Mouse (Mus musculus) intestine, embryonic 16.5 days (tissue): ENCODE results near the gene Srrm1. TPM values are rescaled to one million over a fixed set of nuclear protein-coding genes. Genes with fewer than 3 reads are reported as not detected.

Experiments
- ATAC-seq: fragments of 200-750 bp; cut with Nextera tagmentation; 2 replicates; pipeline ENCODE4 v1.8.0; 2017; ENCODE audit warnings: moderate TSS enrichment, moderate library complexity
- H3K27ac ChIP-seq: fragments of 300-500 bp; sonication (generic); 2 replicates; pipeline ENCODE4 v1.5.1; 2014; ENCODE audit warnings: mild to moderate bottlenecking, low read length
- H3K27me3 ChIP-seq: fragments of 300-500 bp; sonication (generic); replicated peaks from 2 replicates; pipeline ENCODE4 v1.6.1; 2014; ENCODE audit warnings: low read length, control low read depth, mixed read lengths; ENCODE audit not compliant: control insufficient read depth, insufficient read depth
- H3K36me3 ChIP-seq: fragments of 300-500 bp; sonication (generic); 2 replicates; pipeline ENCODE4 v1.6.1; 2014; ENCODE audit warnings: low read length, control low read depth; ENCODE audit not compliant: control insufficient read depth, insufficient read depth
- H3K4me1 ChIP-seq: fragments of 300-500 bp; sonication (generic); 2 replicates; pipeline ENCODE4 v1.6.1; 2014; ENCODE audit warnings: low read length, control low read depth, mixed read lengths; ENCODE audit not compliant: control insufficient read depth, insufficient read depth
- H3K4me2 ChIP-seq: fragments of 300-500 bp; sonication (generic); 2 replicates; pipeline ENCODE4 v1.6.1; 2014; ENCODE audit warnings: low read depth, low read length, control low read depth
- H3K4me3 ChIP-seq: fragments of 300-500 bp; sonication (generic); 2 replicates; pipeline ENCODE4 v1.5.1; 2014; ENCODE audit warnings: mild to moderate bottlenecking, low read length
- H3K9ac ChIP-seq: fragments of 300-500 bp; sonication (generic); 2 replicates; pipeline ENCODE4 v1.6.1; 2014; ENCODE audit warnings: low read depth, low read length
- H3K9me3 ChIP-seq: fragments of 300-500 bp; sonication (generic); 2 replicates; pipeline ENCODE4 v1.6.1; 2016; ENCODE audit warnings: low read length, control low read depth; ENCODE audit not compliant: control insufficient read depth
- WGBS: fragments of 180-500 bp; shearing (Covaris S2); extraction: QIAGEN DNeasy Blood & Tissue Kit; methylation state at CpG from one replicate; pipeline ENCODE4 v1.1.7; 2014; 5-methylcytosine and 5-hydroxymethylcytosine counted together
- polyA plus RNA-seq: library from polyadenylated mRNA; unstranded; fragments of >200 nt; fragmentation: Nextera tagmentation; extraction: Ambion mirVana; gene quantifications from 2 replicates; pipeline ENCODE4 v1.2.1, GENCODE M21; 2015

The Srrm1 gene
- polyA plus RNA-seq, 1 experiment from 2014 or later: 176 TPM

DNA sequence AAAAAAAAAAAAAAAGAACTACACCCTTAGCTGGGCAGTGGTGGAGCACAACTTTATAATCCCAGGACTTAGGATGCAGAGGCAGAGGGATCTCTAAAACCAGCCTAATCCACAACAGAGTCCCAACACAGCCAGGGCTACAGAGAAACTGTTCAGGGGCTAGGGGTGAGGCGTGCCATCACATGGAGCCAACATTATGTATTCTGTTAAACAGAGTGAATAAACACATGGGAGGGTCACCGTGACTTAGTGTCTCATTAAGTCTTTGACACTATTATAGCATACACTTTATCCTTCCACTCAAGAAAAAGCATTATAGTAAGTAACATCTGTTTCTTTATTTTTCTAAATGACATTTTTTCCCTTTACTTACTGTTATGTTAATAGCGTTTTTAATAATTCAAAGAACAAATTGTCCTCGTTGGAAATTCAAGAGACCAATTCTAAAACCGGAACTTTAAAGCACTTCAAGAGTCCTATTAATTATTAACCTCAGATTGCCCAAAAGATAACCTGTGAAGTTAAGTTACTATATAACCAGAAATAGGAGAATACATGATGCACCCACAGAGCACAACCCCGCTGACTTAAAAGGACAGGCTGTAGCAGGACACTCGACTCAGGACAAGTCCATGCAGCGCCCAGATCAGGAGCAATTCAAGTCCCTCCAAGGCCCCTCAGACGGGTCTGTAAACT, 17.6 kb downstream of the Srrm1 start:
- Histone ChIP-seq H3K4me3 (no peak overlapping the region), H3K27me3 (no peaks in the 10 kb centered on the region), H3K27ac (peak overlapping the region; percentile 73), H3K4me1 (peaks cover 10% of the 10 kb centered on the region; the same call in 1 of the 2 replicates), H3K36me3 (peaks cover 26% of the 10 kb centered on the region), H3K9ac (no peak overlapping the region), H3K4me2 (0 out of 2 replicates have a peak overlapping the region, but pooled peaks have one; percentile 10), H3K9me3 (no peaks in the 10 kb centered on the region)
- ATAC-seq: peak; percentile 90
- 58% methylated on average over 9 of the region's 9 CpGs for WGBS

DNA sequence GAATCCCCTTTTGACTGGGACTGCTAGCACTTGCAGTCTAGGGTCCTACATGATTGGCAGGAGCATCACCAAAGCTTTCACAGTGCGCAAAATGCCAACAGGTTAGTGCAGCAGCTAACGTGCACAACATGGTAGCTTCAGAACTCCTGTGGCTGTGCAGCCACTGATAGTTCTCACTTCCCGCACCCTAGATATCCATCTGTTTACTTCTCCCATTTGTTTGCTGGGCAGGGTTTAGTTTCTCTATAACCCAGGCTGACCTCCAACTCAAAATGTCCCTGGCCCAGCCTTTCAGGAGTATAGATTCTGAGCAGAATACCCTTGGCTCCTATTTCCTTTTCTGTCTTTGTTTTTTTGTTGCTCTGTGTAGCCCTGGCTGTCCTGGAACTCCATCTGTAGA, 26.7 kb downstream of the Srrm1 start:
- H3K4me3 ChIP-seq: no peak overlapping the region
- H3K4me2 ChIP-seq: no peak overlapping the region
- H3K9me3 ChIP-seq: no peaks in the 10 kb centered on the region
- WGBS: 83% methylated on average over 3 of the region's 3 CpGs
- peaks cover 28% of the 10 kb centered on the region for H3K36me3 ChIP-seq
- H3K9ac ChIP-seq: no peak overlapping the region
- no peaks in the 10 kb centered on the region for H3K4me1 ChIP-seq
- no peak overlapping the region for H3K27ac ChIP-seq
- no peak for ATAC-seq
- H3K27me3 ChIP-seq: no peaks in the 10 kb centered on the region

DNA sequence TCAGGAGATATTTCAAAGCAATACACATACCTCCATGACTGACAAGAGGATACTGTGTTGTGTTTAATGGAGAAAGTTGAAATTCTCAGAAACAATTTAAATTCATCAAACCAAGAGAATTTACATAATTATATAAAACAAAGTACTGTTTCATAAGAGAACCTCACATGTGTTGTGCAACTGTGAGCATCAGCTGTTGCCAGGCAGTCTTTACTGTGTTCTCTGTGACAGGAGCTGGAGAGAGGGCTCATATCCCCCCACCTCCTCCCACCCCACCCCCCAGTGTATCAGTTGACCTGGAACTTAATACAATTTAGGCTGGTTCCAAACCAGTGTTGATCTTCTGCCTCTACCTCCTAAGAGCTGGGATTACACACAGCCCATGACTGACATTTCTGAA, 27.1 kb downstream of the Srrm1 start:
- ATAC-seq: no peak
- Histone ChIP-seq H3K4me1 (no peaks in the 10 kb centered on the region), H3K4me2 (no peak overlapping the region), H3K9ac (no peak overlapping the region), H3K4me3 (no peak overlapping the region), H3K36me3 (peaks cover 27% of the 10 kb centered on the region), H3K27ac (no peak overlapping the region), H3K9me3 (no peaks in the 10 kb centered on the region), H3K27me3 (no peaks in the 10 kb centered on the region)

DNA sequence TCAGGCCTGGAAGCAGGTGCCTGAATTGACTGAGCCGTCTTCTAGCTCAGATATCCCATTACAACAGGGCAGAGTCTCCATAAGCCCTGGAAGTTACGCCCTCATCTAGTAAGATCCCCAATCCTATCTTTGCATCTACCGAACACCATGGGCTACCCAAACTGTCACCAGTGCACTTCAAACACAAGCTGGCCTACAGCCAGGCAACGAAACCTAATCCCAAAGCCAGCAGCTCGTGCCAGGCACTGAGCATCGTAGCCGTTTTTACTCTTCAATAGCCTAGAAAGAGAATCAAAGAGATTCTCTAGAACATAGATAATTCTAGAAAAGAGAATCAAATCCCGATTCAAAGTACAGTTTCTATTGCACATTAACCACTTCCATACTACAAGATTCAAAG, 30.1 kb downstream of the Srrm1 start:
- H3K27me3 ChIP-seq: no peaks in the 10 kb centered on the region
- WGBS: 88% methylated on average over 8 of the region's 8 CpGs
- no peak overlapping the region for H3K4me3 ChIP-seq
- ATAC-seq: no peak
- peaks cover 19% of the 10 kb centered on the region for H3K36me3 ChIP-seq
- no peak overlapping the region for H3K4me2 ChIP-seq
- H3K9ac ChIP-seq: no peak overlapping the region
- no peak overlapping the region for H3K27ac ChIP-seq
- no peaks in the 10 kb centered on the region for H3K9me3 ChIP-seq
- no peaks in the 10 kb centered on the region for H3K4me1 ChIP-seq

DNA sequence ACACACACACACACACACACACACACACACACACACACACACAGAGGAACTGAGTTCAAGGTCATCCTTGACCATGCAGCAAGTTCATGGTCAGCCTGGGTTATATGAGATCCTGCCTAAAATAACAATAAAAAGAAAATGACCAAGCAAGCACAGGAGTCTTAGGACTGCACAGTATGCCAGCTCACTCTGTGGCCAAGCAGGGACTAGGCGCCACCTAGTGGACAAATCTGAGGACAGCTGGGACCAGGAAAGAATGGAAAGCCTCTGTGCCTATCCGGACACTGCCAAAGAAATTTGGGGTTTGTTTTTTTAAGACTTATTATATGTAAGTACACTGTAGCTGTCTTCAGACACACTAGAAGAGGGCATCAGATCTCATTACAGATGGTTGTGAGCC, 35.2 kb downstream of the Srrm1 start:
- Histone ChIP-seq H3K36me3 (peaks cover 20% of the 10 kb centered on the region), H3K9me3 (peaks cover 5% of the 10 kb centered on the region; the same call in 1 of the 2 replicates), H3K27me3 (no peaks in the 10 kb centered on the region), H3K4me2 (no peak overlapping the region), H3K27ac (no peak overlapping the region), H3K4me3 (no peak overlapping the region), H3K9ac (no peak overlapping the region), H3K4me1 (peaks cover 17% of the 10 kb centered on the region)
- 16% methylated on average over 2 of the region's 2 CpGs for WGBS
- peak; percentile 77 for ATAC-seq

DNA sequence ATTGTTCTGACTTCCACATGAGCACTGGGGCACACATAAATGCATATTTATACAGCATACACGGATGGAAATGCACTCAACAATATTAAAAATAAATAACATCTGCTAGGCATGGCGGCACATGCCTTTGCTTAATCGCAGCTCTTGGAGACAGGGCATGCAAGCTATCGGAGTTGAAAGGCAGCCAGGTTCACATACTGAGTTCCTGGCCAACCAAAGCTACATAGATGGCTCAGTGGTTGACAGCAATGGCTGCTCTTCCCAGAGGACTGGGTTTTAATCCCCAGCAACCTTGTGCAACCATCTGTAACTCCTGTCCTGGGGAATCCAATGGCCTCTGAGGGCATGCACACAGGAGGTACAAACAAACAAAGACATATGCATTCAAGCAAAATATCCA, 35.6 kb downstream of the Srrm1 start:
- H3K27ac ChIP-seq: no peak overlapping the region
- no peak overlapping the region for H3K4me2 ChIP-seq
- peaks cover 19% of the 10 kb centered on the region for H3K36me3 ChIP-seq
- 91% methylated on average over 4 of the region's 4 CpGs for WGBS
- H3K27me3 ChIP-seq: no peaks in the 10 kb centered on the region
- no peak overlapping the region for H3K4me3 ChIP-seq
- H3K9me3 ChIP-seq: peaks cover 5% of the 10 kb centered on the region; the same call in 1 of the 2 replicates
- no peak overlapping the region for H3K9ac ChIP-seq
- H3K4me1 ChIP-seq: peaks cover 20% of the 10 kb centered on the region
- ATAC-seq: no peak

DNA sequence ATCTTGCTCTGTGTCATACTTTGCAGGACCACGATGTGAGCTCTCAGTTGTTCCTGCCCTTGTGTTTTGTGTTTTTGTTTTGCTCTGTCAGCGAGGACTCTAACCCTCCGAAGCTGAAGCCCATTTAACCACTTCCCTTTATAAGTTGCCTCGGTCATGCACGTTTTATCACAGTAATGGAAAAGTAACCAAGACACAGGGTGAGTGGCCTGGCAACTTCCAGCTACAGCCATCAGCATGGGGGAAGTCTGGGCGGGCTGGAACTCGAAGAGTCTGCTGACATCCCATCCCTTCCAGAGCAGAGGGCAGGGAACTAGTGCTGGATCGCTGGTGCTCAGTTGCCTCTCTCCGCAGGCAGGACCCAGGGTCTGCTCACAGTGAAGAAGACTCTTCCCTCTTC, 37.8 kb downstream of the Srrm1 start:
- WGBS: 96% methylated on average over 9 of the region's 9 CpGs
- Histone ChIP-seq H3K9me3 (peaks cover 5% of the 10 kb centered on the region; the same call in 1 of the 2 replicates), H3K27ac (no peak overlapping the region), H3K4me1 (peaks cover 21% of the 10 kb centered on the region), H3K27me3 (no peaks in the 10 kb centered on the region), H3K4me3 (no peak overlapping the region), H3K9ac (no peak overlapping the region), H3K4me2 (no peak overlapping the region), H3K36me3 (peaks cover 16% of the 10 kb centered on the region)
- no peak for ATAC-seq

DNA sequence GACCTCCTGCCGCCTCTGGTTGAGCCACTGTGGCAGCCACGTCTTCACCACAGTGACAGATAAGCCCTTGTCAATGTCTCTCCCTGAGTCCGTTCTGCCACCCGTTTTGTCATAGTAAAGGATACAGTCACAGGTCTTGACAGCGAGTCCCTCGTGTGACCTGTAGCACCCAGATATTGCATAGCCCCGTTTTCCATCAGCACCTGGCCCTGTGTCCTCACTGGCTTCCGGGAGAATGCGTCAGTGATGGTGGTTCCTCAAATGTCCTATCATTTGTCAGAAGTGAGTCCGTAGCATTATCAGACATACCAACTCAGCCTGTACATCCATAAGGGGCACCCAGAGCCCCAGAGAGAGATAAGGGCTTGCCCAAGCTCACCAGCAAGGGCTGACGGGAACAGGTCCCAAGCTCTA, 38.7 kb downstream of the Srrm1 start:
- no peak overlapping the region for H3K9ac ChIP-seq
- ATAC-seq: 0 out of 2 replicates have a peak, but pooled peaks have one; percentile 20
- peaks cover 16% of the 10 kb centered on the region for H3K36me3 ChIP-seq
- no peaks in the 10 kb centered on the region for H3K27me3 ChIP-seq
- H3K9me3 ChIP-seq: peaks cover 5% of the 10 kb centered on the region; the same call in 1 of the 2 replicates
- H3K4me3 ChIP-seq: no peak overlapping the region
- no peak overlapping the region for H3K4me2 ChIP-seq
- H3K4me1 ChIP-seq: peaks cover 21% of the 10 kb centered on the region
- 0 out of 2 replicates have a peak overlapping the region, but pooled peaks have one; percentile 19 for H3K27ac ChIP-seq
- WGBS: 77% methylated on average over 11 of the region's 11 CpGs

DNA sequence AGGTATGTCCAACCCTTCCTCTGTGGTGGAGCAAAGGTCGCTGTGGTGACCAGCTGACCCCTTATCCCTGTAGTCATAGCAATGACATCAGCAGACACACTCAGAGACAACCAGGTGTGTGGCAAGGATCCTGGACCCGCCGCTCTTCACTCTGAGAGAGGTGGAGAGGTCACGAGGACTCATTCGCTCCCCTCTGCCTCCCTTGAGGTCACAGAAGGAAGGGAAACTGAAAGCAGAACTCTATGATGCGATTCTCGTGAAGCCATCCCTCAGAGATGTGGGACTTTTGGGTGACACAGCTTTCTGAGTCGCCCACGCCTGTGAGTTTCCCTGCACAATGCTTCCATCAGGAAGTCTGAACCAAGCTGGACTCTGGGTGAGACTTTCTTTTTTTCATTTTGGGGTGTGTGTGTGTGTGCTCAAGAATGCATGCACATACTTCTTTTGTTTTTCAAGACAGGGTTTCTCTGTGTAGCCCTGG, 39.3 kb downstream of the Srrm1 start:
- Histone ChIP-seq H3K4me3 (no peak overlapping the region), H3K36me3 (peaks cover 16% of the 10 kb centered on the region), H3K4me2 (no peak overlapping the region), H3K9ac (0 out of 2 replicates have a peak overlapping the region, but pooled peaks have one; percentile 16), H3K27ac (no peak overlapping the region; the same call in 1 of the 2 replicates), H3K9me3 (peaks cover 5% of the 10 kb centered on the region; the same call in 1 of the 2 replicates), H3K27me3 (no peaks in the 10 kb centered on the region), H3K4me1 (peaks cover 21% of the 10 kb centered on the region)
- WGBS: 66% methylated on average over 9 of the region's 9 CpGs
- ATAC-seq: peak; percentile 30; the same call in 1 of the 2 replicates
